Mouse (Mus musculus): ENCODE data around the gene Ccr4. TPM values are rescaled to one million over a fixed set of nuclear protein-coding genes. Genes with fewer than 3 reads are reported as not detected.
A peak's percentile ranks its signal among the peaks of the same experiment; 100 is the strongest.

The Ccr4 gene
- polyA plus RNA-seq, 1 experiment from 2014 or later, result 0.08 TPM

DNA sequence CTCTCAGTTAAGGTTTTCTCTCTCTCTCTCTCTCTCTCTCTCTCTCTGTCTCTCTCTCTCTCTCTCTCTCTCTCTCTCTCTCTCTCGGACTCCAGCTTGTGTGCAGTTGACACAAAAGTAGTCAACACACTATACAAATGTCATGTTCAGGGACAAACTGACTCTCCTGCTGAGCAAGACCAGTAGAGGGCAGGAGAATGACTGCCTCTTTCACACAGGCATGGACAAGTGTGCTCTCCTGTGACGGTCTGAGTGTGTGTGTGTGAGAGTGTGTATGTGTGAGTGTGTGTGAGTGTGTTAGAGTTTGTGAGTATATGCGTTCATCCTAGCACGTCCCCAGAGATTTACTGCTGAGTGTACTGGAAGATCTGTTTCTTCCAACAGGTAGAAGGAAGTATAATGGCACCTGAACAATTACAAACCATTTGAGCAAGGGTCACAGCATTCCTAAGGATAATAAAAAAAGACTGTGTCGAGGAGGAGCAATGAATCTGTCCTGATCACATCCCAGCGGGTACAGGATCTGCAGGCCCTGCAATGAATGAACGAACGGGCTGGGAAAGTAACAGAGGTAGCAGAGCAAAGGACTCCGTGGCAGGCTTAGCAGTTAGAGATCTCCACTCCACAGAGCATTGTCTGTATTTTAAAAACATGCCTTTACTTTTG lies 14.2 kb upstream of the Ccr4 start:
- 0 out of 2 replicates have a peak, but pooled peaks cover 3% of the 10 kb centered on the region for H3K4me1 ChIP-seq (replicated peaks; ENCODE audit: control insufficient read depth, insufficient read depth, low read length)
- H3K27me3 ChIP-seq (replicated peaks; ENCODE audit: control insufficient read depth, insufficient read depth, low read length), result no peaks in the 10 kb centered on the region
- H3K4me2 ChIP-seq (ENCODE audit: low read length), result no peak overlapping the region
- WGBS, result 45% methylated on average over 9 of the region's 9 CpGs
- no peak overlapping the region for H3K4me3 ChIP-seq (ENCODE audit: low read depth, low read length)
- DNase-seq (ENCODE audit: low spot score), result no peak
- 0 out of 2 replicates have a peak overlapping the region, but pooled peaks have one; percentile 30 for H3K27ac ChIP-seq (ENCODE audit: low read depth)
- peak; percentile 49; the same call in 1 of the 2 replicates for ATAC-seq (replicated peaks; ENCODE audit: low FRiP score, low TSS enrichment, low read depth)
- H3K9me3 ChIP-seq (ENCODE audit: control insufficient read depth, low read length), result peaks cover 4% of the 10 kb centered on the region
- peaks cover 7% of the 10 kb centered on the region; the same call in 1 of the 2 replicates for H3K36me3 ChIP-seq (ENCODE audit: control insufficient read depth, insufficient read depth, low read length)
- H3K9ac ChIP-seq (ENCODE audit: low read length), result no peak overlapping the region

GRCm38 (mm10) chr9:114517924-114518497 lies 13.3 kb upstream of the Ccr4 start:
- Histone ChIP-seq H3K9me3 (ENCODE audit: control insufficient read depth, low read length) (peaks cover 14% of the 10 kb centered on the region), H3K4me1 (replicated peaks; ENCODE audit: control insufficient read depth, insufficient read depth, low read length) (0 out of 2 replicates have a peak, but pooled peaks cover 3% of the 10 kb centered on the region), H3K27ac (ENCODE audit: low read depth) (no peak overlapping the region), H3K4me3 (ENCODE audit: low read depth, low read length) (no peak overlapping the region), H3K36me3 (ENCODE audit: control insufficient read depth, insufficient read depth, low read length) (peaks cover 16% of the 10 kb centered on the region), H3K27me3 (replicated peaks; ENCODE audit: control insufficient read depth, insufficient read depth, low read length) (no peaks in the 10 kb centered on the region), H3K9ac (ENCODE audit: low read length) (no peak overlapping the region), H3K4me2 (ENCODE audit: low read length) (no peak overlapping the region)
- WGBS, result 81% methylated on average over 13 of the region's 13 CpGs
- DNase-seq (ENCODE audit: low spot score) (no peak), ATAC-seq (replicated peaks; ENCODE audit: low FRiP score, low TSS enrichment, low read depth) (no peak)

DNA sequence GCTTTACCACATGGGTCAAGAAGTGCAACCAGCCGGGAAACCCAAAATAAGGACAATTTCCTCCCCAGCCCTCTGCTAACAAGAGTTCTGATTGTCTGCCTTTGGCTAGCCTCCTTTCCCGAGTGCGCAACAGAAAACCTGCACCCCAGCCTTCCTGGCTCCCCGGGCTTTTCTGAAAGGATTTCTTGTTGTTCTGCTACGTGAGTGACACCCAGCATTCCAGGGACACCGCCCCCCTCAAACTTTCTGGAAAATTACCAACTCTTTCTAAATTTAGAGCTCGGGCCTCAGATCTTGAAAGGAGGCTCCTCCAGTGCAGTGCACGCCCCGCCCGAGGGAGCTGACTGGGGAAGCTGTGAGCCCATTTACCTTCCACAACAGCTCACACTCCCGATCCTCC lies 10.6 kb upstream of the Ccr4 start, which contains the start of gene C130032M10Rik:
C130032M10Rik (plus strand) TSS at position 334 of the 400 bp plus-strand sequence.
- Histone ChIP-seq H3K4me3 (ENCODE audit: low read depth, low read length) (no peak within 1 kb of the TSS), H3K36me3 (ENCODE audit: control insufficient read depth, insufficient read depth, low read length) (peaks cover 31% of the 10 kb centered on the region), H3K4me1 (replicated peaks; ENCODE audit: control insufficient read depth, insufficient read depth, low read length) (0 out of 2 replicates have a peak, but pooled peaks cover 3% of the 10 kb centered on the region), H3K9ac (ENCODE audit: low read length) (no peak within 1 kb of the TSS), H3K4me2 (ENCODE audit: low read length) (no peak within 1 kb of the TSS), H3K9me3 (ENCODE audit: control insufficient read depth, low read length) (peaks cover 20% of the 10 kb centered on the region), H3K27me3 (replicated peaks; ENCODE audit: control insufficient read depth, insufficient read depth, low read length) (no peaks in the 10 kb centered on the region), H3K27ac (ENCODE audit: low read depth) (no peak within 1 kb of the TSS)
- DNase-seq (ENCODE audit: low spot score), result no peak
- ATAC-seq (replicated peaks; ENCODE audit: low FRiP score, low TSS enrichment, low read depth), result no peak
- 84% methylated on average over 11 of the region's 11 CpGs for WGBS

- peaks cover 20% of the 10 kb centered on the region for H3K9me3 ChIP-seq (ENCODE audit: control insufficient read depth, low read length)
- no peak overlapping the region for H3K27ac ChIP-seq (ENCODE audit: low read depth)
- H3K4me3 ChIP-seq (ENCODE audit: low read depth, low read length), result no peak overlapping the region
- H3K27me3 ChIP-seq (replicated peaks; ENCODE audit: control insufficient read depth, insufficient read depth, low read length), result no peaks in the 10 kb centered on the region
- ATAC-seq (replicated peaks; ENCODE audit: low FRiP score, low TSS enrichment, low read depth) (no peak), DNase-seq (ENCODE audit: low spot score) (no peak)
- H3K9ac ChIP-seq (ENCODE audit: low read length), result no peak overlapping the region
- H3K4me1 ChIP-seq (replicated peaks; ENCODE audit: control insufficient read depth, insufficient read depth, low read length), result no peaks in the 10 kb centered on the region
- no peak overlapping the region for H3K4me2 ChIP-seq (ENCODE audit: low read length)
- WGBS, result 97% methylated on average over 21 of the region's 21 CpGs
- peaks cover 31% of the 10 kb centered on the region for H3K36me3 ChIP-seq (ENCODE audit: control insufficient read depth, insufficient read depth, low read length)
Measured at GRCm38 (mm10) chr9:114512831-114513230, 8.1 kb upstream of the Ccr4 start.

- 93% methylated on average over 9 of the region's 9 CpGs for WGBS
Measured at GRCm38 (mm10) chr9:114509785-114510184, 5.1 kb upstream of the Ccr4 start.

GRCm38 (mm10) chr9:114507421-114507820 lies 2.7 kb upstream of the Ccr4 start:
- Histone ChIP-seq H3K36me3 (ENCODE audit: control insufficient read depth, insufficient read depth, low read length) (peaks cover 9% of the 10 kb centered on the region), H3K27me3 (replicated peaks; ENCODE audit: control insufficient read depth, insufficient read depth, low read length) (no peaks in the 10 kb centered on the region), H3K9me3 (ENCODE audit: control insufficient read depth, low read length) (peaks cover under 1% of the 10 kb centered on the region), H3K4me3 (ENCODE audit: low read depth, low read length) (no peak overlapping the region), H3K9ac (ENCODE audit: low read length) (no peak overlapping the region), H3K4me2 (ENCODE audit: low read length) (no peak overlapping the region), H3K4me1 (replicated peaks; ENCODE audit: control insufficient read depth, insufficient read depth, low read length) (no peaks in the 10 kb centered on the region), H3K27ac (ENCODE audit: low read depth) (no peak overlapping the region)
- DNase-seq (ENCODE audit: low spot score), result no peak
- ATAC-seq (replicated peaks; ENCODE audit: low FRiP score, low TSS enrichment, low read depth), result no peak
- 88% methylated on average over 9 of the region's 9 CpGs for WGBS

More at GRCm38 (mm10) chr9:114509785-114510184, 5.1 kb upstream of the Ccr4 start:
- Histone ChIP-seq H3K9ac (ENCODE audit: low read length) (no peak overlapping the region), H3K9me3 (ENCODE audit: control insufficient read depth, low read length) (peaks cover 20% of the 10 kb centered on the region), H3K4me1 (replicated peaks; ENCODE audit: control insufficient read depth, insufficient read depth, low read length) (no peaks in the 10 kb centered on the region), H3K4me2 (ENCODE audit: low read length) (no peak overlapping the region), H3K4me3 (ENCODE audit: low read depth, low read length) (no peak overlapping the region), H3K27me3 (replicated peaks; ENCODE audit: control insufficient read depth, insufficient read depth, low read length) (no peaks in the 10 kb centered on the region), H3K36me3 (ENCODE audit: control insufficient read depth, insufficient read depth, low read length) (peaks cover 31% of the 10 kb centered on the region), H3K27ac (ENCODE audit: low read depth) (no peak overlapping the region)
- DNase-seq (ENCODE audit: low spot score) (no peak), ATAC-seq (replicated peaks; ENCODE audit: low FRiP score, low TSS enrichment, low read depth) (no peak)

- H3K36me3 ChIP-seq (ENCODE audit: control insufficient read depth, insufficient read depth, low read length), result 0 out of 2 replicates have a peak, but pooled peaks cover 5% of the 10 kb centered on the region
- H3K4me3 ChIP-seq (ENCODE audit: low read depth, low read length), result no peak overlapping the region
- DNase-seq (ENCODE audit: low spot score) (no peak), ATAC-seq (replicated peaks; ENCODE audit: low FRiP score, low TSS enrichment, low read depth) (no peak)
- H3K4me1 ChIP-seq (replicated peaks; ENCODE audit: control insufficient read depth, insufficient read depth, low read length), result no peaks in the 10 kb centered on the region
- H3K9me3 ChIP-seq (ENCODE audit: control insufficient read depth, low read length), result no peaks in the 10 kb centered on the region
- no peak overlapping the region for H3K4me2 ChIP-seq (ENCODE audit: low read length)
- H3K9ac ChIP-seq (ENCODE audit: low read length), result no peak overlapping the region
- 72% methylated on average over 4 of the region's 4 CpGs for WGBS
- H3K27ac ChIP-seq (ENCODE audit: low read depth), result no peak overlapping the region
- no peaks in the 10 kb centered on the region for H3K27me3 ChIP-seq (replicated peaks; ENCODE audit: control insufficient read depth, insufficient read depth, low read length)
Measured at GRCm38 (mm10) chr9:114506564-114506963, 1.8 kb upstream of the Ccr4 start.

DNA sequence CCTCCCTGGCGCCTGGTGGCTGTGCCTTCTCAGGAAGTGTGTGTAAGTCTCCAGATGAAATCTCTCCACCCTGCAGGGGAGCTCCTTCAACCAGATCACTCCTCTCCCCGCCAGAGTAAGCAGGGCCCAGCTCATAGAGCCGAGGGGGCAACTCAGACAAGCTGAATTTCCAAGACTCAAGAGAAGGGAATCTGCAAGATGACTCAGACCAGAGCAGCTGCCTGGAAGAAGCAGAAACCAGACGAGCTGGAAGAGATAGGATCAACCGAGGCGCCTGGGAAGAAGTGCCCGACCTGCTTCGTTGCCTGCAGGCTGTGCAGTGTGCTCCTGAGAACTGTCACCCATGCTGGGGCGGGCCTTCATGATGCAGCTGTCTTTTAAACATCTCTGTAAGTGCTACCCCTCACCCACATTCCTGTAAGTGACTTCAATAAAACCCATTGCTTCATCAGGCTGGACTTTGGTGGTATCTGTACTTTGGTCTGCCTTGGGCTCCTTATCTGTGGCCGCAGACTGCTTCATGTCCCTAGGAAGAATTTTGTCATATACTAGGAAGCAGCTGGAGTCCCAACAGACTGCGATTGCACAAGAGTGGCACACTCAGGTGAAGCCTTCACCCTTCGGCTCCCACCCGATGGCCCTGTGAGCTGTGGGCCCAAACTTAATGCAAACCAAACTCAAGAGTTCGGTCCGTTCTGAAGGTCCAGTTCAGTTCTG lies 1.8 kb downstream of the Ccr4 start:
- DNase-seq (ENCODE audit: low spot score) (no peak), ATAC-seq (replicated peaks; ENCODE audit: low FRiP score, low TSS enrichment, low read depth) (peak; percentile 54; the same call in 1 of the 2 replicates)
- no peak overlapping the region for H3K27ac ChIP-seq (ENCODE audit: low read depth)
- WGBS, result 62% methylated on average over 15 of the region's 15 CpGs
- H3K27me3 ChIP-seq (replicated peaks; ENCODE audit: control insufficient read depth, insufficient read depth, low read length), result no peaks in the 10 kb centered on the region
- H3K4me2 ChIP-seq (ENCODE audit: low read length), result no peak overlapping the region
- H3K4me1 ChIP-seq (replicated peaks; ENCODE audit: control insufficient read depth, insufficient read depth, low read length), result no peaks in the 10 kb centered on the region
- no peaks in the 10 kb centered on the region for H3K9me3 ChIP-seq (ENCODE audit: control insufficient read depth, low read length)
- H3K4me3 ChIP-seq (ENCODE audit: low read depth, low read length), result no peak overlapping the region
- no peak overlapping the region for H3K9ac ChIP-seq (ENCODE audit: low read length)
- no peaks in the 10 kb centered on the region for H3K36me3 ChIP-seq (ENCODE audit: control insufficient read depth, insufficient read depth, low read length)
